Mouse (Mus musculus) central nervous system, embryonic 18 days (tissue): ENCODE results near the gene Slc25a17. TPM values are rescaled to one million over a fixed set of nuclear protein-coding genes. Genes with fewer than 3 reads are reported as not detected.

Source experiments
- polyA plus RNA-seq: library from polyadenylated mRNA; depleted of rRNA; stranded (reverse); fragments of >200 nt; gene quantifications from 2 replicates; pipeline ENCODE4 v1.2.3, GENCODE M21; 2012; rRNA removed

Slc25a17 gene
- 99.0 and 103 TPM in 2 replicates for polyA plus RNA-seq

GRCm38 (mm10) chr15:81360345-81361021 lies at the start of gene Slc25a17:
Gene Slc25a17, minus strand, starts transcription at chr15:81360812.

GRCm38 (mm10) chr15:81408199-81408598 lies 47.6 kb upstream of the Slc25a17 start, which contains the start of gene Dnajb7:
Gene Dnajb7, minus strand, starts transcription at chr15:81408299.

GRCm38 (mm10) chr15:81399638-81400315 lies 39.2 kb upstream of the Slc25a17 start, which contains the start of the genes St13 and Xpnpep3:
Gene St13, minus strand, starts transcription at chr15:81400077.
Gene Xpnpep3, plus strand, starts transcription at chr15:81400138.

Other genes with a start within 250 kb of the Slc25a17 start
- 17.9 and 21.0 TPM in 2 replicates for gene Mrtfa, start 170.1 kb downstream of the Slc25a17 start, polyA plus RNA-seq
- gene Mchr1, start 125.3 kb downstream of the Slc25a17 start, polyA plus RNA-seq: 5.4 and 6.4 TPM in 2 replicates
- 81.5 and 86.0 TPM in 2 replicates for gene St13, start 39.3 kb upstream of the Slc25a17 start, polyA plus RNA-seq
- gene Xpnpep3, start 39.3 kb upstream of the Slc25a17 start, polyA plus RNA-seq: 7.5 and 7.6 TPM in 2 replicates
- gene Dnajb7, start 47.5 kb upstream of the Slc25a17 start, polyA plus RNA-seq: 0.05 and 0.08 TPM in 2 replicates
- 201 and 228 TPM in 2 replicates for gene Rbx1, start 105.5 kb upstream of the Slc25a17 start, polyA plus RNA-seq
- 31.3 and 33.1 TPM in 2 replicates for gene Ep300, start 224.5 kb upstream of the Slc25a17 start, polyA plus RNA-seq